Mouse (Mus musculus) ES-E14 (cell line): ENCODE results near the gene Slc9a9. TPM values are rescaled to one million over a fixed set of nuclear protein-coding genes. Genes with fewer than 3 reads are reported as not detected.

ENCODE experiments used
- DNase-seq: peaks from one replicate; pipeline ENCODE4 v3.0.0-alpha.2; 2013; ENCODE audit warnings: low read depth, low spot score
- H3K27ac ChIP-seq: 2 replicates; pipeline ENCODE4 v1.5.1; 2012; ENCODE audit warnings: low read depth, mild to moderate bottlenecking, low read length, moderate library complexity, mixed read lengths; ENCODE audit not compliant: poor library complexity, insufficient read depth, severe bottlenecking
- H3K36me3 ChIP-seq: 2 replicates; pipeline ENCODE4 v1.6.1; 2012; ENCODE audit warnings: mild to moderate bottlenecking, low read length, moderate library complexity, mixed read lengths; ENCODE audit not compliant: control insufficient read depth, poor library complexity, insufficient read depth, severe bottlenecking
- H3K4me1 ChIP-seq, 2 experiments: fragments of 150-350 bp in 1 of 2; sonication (generic) in 1 of 2; 2 replicates each; pipeline ENCODE4 v1.6.1; 2012; ENCODE audit warnings: low read length in 2 of 2, mild to moderate bottlenecking in 1 of 2, mixed read lengths in 1 of 2; ENCODE audit not compliant: control insufficient read depth in 2 of 2, insufficient read depth in 2 of 2, poor library complexity in 1 of 2
- H3K4me3 ChIP-seq, 2 experiments: fragments of 150-350 bp in 1 of 2; sonication (generic) in 1 of 2; 2 replicates each; pipeline ENCODE4 v1.5.1; 2012; ENCODE audit warnings: low read length in 2 of 2, low read depth in 1 of 2, mild to moderate bottlenecking in 1 of 2, mixed read lengths in 1 of 2; ENCODE audit not compliant: insufficient read depth in 1 of 2, poor library complexity in 1 of 2, severe bottlenecking in 1 of 2
- H3K9ac ChIP-seq: 2 replicates; pipeline ENCODE4 v1.6.1; 2012; ENCODE audit warnings: low read depth, mild to moderate bottlenecking, low read length, mixed read lengths; ENCODE audit not compliant: poor library complexity, insufficient read depth, severe bottlenecking
- H3K9me3 ChIP-seq: fragments of 150-350 bp; sonication (generic); 2 replicates; pipeline ENCODE4 v1.6.1; 2012; ENCODE audit warnings: low read depth, mild to moderate bottlenecking, low read length; ENCODE audit not compliant: control insufficient read depth, insufficient read depth
- CHD2 ChIP-seq: IDR thresholded peaks from 2 replicates; pipeline ENCODE4 v1.6.1; 2014; ENCODE audit warnings: mild to moderate bottlenecking, low read depth, low read length, inconsistent platforms
- HCFC1 ChIP-seq: IDR thresholded peaks from 2 replicates; pipeline ENCODE4 v1.6.1; 2012; ENCODE audit warnings: low read length, inconsistent platforms, borderline replicate concordance; ENCODE audit not compliant: insufficient read depth
- MAFK ChIP-seq: IDR thresholded peaks from 2 replicates; pipeline ENCODE4 v1.6.1; 2014; ENCODE audit warnings: mild to moderate bottlenecking, low read depth, low read length, inconsistent platforms; ENCODE audit not compliant: insufficient read depth
- ZC3H11A ChIP-seq: IDR thresholded peaks from 2 replicates; pipeline ENCODE4 v1.6.1; 2012; ENCODE audit warnings: low read depth, mild to moderate bottlenecking, inconsistent platforms, low read length, borderline replicate concordance
- ZNF384 ChIP-seq: IDR thresholded peaks from 2 replicates; pipeline ENCODE4 v1.6.1; 2012; ENCODE audit warnings: low read depth, low read length, inconsistent platforms
- in situ Hi-C, 2 experiments: fragments of 600-800 bp; cut with MboI; formaldehyde crosslinking; loops; one replicate each; pipeline ENCODE4 v1.15.1; 2025; ENCODE audit warnings: low sequenced_read_pairs in 2 of 2, inconsistent platforms in 1 of 2; ENCODE audit not compliant: unreplicated experiment in 2 of 2
- total RNA-seq: library from RNA; depleted of rRNA; stranded (reverse); fragments of 300-350 nt; gene quantifications from 2 replicates; pipeline ENCODE4 v1.2.3, GENCODE M21; 2012

The Slc9a9 gene
- total RNA-seq, 1 experiment, result 0.13 TPM

DNA sequence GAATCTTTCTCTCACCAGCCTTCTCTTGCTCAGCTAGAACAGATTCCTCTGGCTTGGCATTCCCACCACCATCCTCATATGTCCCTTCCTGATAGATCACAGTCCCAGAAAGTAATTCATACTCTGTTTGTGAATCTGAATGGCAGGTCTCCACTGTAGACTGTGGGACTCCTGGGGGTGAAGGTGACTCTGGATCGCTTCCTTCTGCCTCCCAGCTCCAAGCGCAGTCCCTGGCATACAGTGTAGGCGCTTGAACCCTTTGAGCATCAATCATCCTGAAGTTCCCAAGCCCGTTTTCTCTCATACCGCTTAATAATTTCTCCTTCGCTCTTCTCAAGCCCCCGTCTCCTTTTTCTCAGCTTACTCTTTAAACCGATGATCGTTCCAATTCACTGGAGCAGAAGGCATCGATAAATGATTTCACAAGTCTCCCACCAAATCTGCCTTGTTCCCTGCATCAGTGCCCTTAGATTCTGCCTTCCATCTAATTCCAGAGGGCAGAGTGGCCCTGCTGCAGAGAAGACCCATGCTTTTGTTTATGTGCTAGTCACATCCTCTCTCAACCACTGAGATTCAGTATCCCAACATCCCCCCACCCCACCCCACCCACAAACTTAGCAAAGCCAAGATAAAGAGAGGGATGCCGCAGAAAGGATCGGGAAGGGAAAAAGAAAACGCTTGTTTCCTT lies 401.3 kb downstream of the Slc9a9 start:
- Histone ChIP-seq H3K4me3 (no peak overlapping the region), H3K9me3 (no peaks in the 10 kb centered on the region), H3K27ac (no peak overlapping the region), H3K9ac (no peak overlapping the region), H3K36me3 (no peaks in the 10 kb centered on the region), H3K4me1 (peaks cover 0 to 2% of the 10 kb centered on the region in 2 experiments; a peak in 1 of 4 replicates)
- in situ Hi-C loops, result no loop called here
- no peak for DNase-seq
- no peak for TF ChIP-seq HCFC1
- no peak for TF ChIP-seq MAFK
- TF ChIP-seq ZNF384, result no peak
- TF ChIP-seq CHD2, result no peak
- no peak for TF ChIP-seq ZC3H11A

- Histone ChIP-seq H3K4me3 (no peak overlapping the region), H3K4me1 (peaks cover 0 to 2% of the 10 kb centered on the region in 2 experiments; a peak in 1 of 4 replicates), H3K36me3 (no peaks in the 10 kb centered on the region), H3K9me3 (no peaks in the 10 kb centered on the region), H3K27ac (no peak overlapping the region), H3K9ac (no peak overlapping the region)
- in situ Hi-C loops, result no loop called here
- TF ChIP-seq MAFK, result no peak
- no peak for TF ChIP-seq HCFC1
- TF ChIP-seq CHD2, result no peak
- no peak for TF ChIP-seq ZC3H11A
- TF ChIP-seq ZNF384, result no peak
- DNase-seq, result no peak
Measured at GRCm38 (mm10) chr9:95072450-95072955, 402.8 kb downstream of the Slc9a9 start.

GRCm38 (mm10) chr9:95073691-95074090 lies 404.0 kb downstream of the Slc9a9 start:
- TF ChIP-seq HCFC1 (no peak), ZNF384 (no peak), CHD2 (no peak), MAFK (no peak), ZC3H11A (no peak)

DNA sequence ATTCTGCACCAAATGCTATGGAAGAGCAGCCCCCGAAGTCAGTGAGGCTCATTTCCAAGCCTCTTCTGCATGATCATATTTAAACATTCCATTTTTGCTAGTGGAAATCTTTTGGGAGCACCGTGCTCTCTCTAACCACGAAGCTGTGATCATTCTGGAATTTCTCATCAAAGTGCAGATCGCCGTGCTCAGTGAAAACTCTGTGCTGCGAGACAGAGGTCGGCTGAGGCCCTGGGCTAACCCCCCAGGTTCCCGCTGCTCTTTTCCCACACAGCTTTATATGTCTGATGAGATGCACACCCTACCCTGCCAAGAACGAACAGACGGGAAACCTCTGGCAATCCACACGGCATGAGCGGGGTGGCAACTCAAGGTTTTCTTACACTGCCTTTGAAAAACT lies 406.1 kb downstream of the Slc9a9 start:
- no peak for TF ChIP-seq CHD2
- no peak for TF ChIP-seq ZNF384
- TF ChIP-seq HCFC1, result no peak
- TF ChIP-seq ZC3H11A, result no peak
- TF ChIP-seq MAFK, result no peak
- Histone ChIP-seq H3K36me3 (no peaks in the 10 kb centered on the region), H3K9ac (no peak overlapping the region), H3K27ac (no peak overlapping the region), H3K4me1 (peaks cover 0 to 2% of the 10 kb centered on the region in 2 experiments; a peak in 1 of 4 replicates), H3K4me3 (no peak overlapping the region), H3K9me3 (no peaks in the 10 kb centered on the region)
- no peak for DNase-seq
- in situ Hi-C loops, result no loop called here

More at GRCm38 (mm10) chr9:95073691-95074090, 404.0 kb downstream of the Slc9a9 start:
- no peaks in the 10 kb centered on the region for H3K36me3 ChIP-seq
- in situ Hi-C loops, result no loop called here
- H3K9me3 ChIP-seq, result no peaks in the 10 kb centered on the region
- H3K4me1 ChIP-seq, result peaks cover 0 to 2% of the 10 kb centered on the region in 2 experiments; a peak in 1 of 4 replicates
- no peak for DNase-seq
- no peak overlapping the region for H3K9ac ChIP-seq
- H3K4me3 ChIP-seq, result no peak overlapping the region
- H3K27ac ChIP-seq, result no peak overlapping the region
